Mouse (Mus musculus) thymus, postnatal 0 days (tissue): ENCODE data around the gene Ccdc148. TPM values are rescaled to one million over a fixed set of nuclear protein-coding genes. Genes with fewer than 3 reads are reported as not detected.

Experiments
- DNase-seq: peaks from one replicate; pipeline ENCODE4 v3.0.0-alpha.2; 2015; ENCODE audit warnings: low spot score
- polyA plus RNA-seq: library from polyadenylated mRNA; unstranded; fragments of >200 nt; fragmentation: Nextera tagmentation; extraction: Ambion mirVana; gene quantifications from 2 replicates; pipeline ENCODE4 v1.2.1, GENCODE M21; 2015

Gene Ccdc148
- polyA plus RNA-seq, 1 experiment from 2014 or later = 0.68 TPM

- DNase-seq = no peak
Measured at GRCm38 (mm10) chr2:59050245-59050824, 110.1 kb downstream of the Ccdc148 start.

- DNase-seq = no peak
Measured at GRCm38 (mm10) chr2:59049686-59050085, 110.8 kb downstream of the Ccdc148 start.

GRCm38 (mm10) chr2:59048775-59049451, 111.6 kb downstream of the Ccdc148 start:
- no peak for DNase-seq

GRCm38 (mm10) chr2:59043313-59044032, 117.0 kb downstream of the Ccdc148 start:
- no peak for DNase-seq

- no peak for DNase-seq
Measured at GRCm38 (mm10) chr2:59042616-59043015, 117.9 kb downstream of the Ccdc148 start.

GRCm38 (mm10) chr2:59036433-59036832, 124.0 kb downstream of the Ccdc148 start:
- DNase-seq = no peak

- DNase-seq = no peak
Measured at GRCm38 (mm10) chr2:59035206-59035605, 125.3 kb downstream of the Ccdc148 start.

- no peak for DNase-seq
Measured at GRCm38 (mm10) chr2:59034281-59034680, 126.2 kb downstream of the Ccdc148 start.

- DNase-seq = no peak
Measured at GRCm38 (mm10) chr2:59024558-59024957, 135.9 kb downstream of the Ccdc148 start.

- DNase-seq = no peak
Measured at GRCm38 (mm10) chr2:59007356-59007755, 153.1 kb downstream of the Ccdc148 start.

- no peak for DNase-seq
Measured at GRCm38 (mm10) chr2:59006567-59007340, 153.7 kb downstream of the Ccdc148 start.

GRCm38 (mm10) chr2:58997151-58997550, 163.3 kb downstream of the Ccdc148 start:
- DNase-seq = no peak

GRCm38 (mm10) chr2:58992431-58993191, 167.9 kb downstream of the Ccdc148 start:
- no peak for DNase-seq

GRCm38 (mm10) chr2:58978095-58978494, 182.4 kb downstream of the Ccdc148 start:
- no peak for DNase-seq

- no peak for DNase-seq
Measured at GRCm38 (mm10) chr2:58971507-58972275, 188.8 kb downstream of the Ccdc148 start.

GRCm38 (mm10) chr2:58956770-58957300, 203.6 kb downstream of the Ccdc148 start:
- no peak for DNase-seq

GRCm38 (mm10) chr2:58956351-58956750, 204.1 kb downstream of the Ccdc148 start:
- DNase-seq = no peak

- no peak for DNase-seq
Measured at GRCm38 (mm10) chr2:58952101-58952500, 208.4 kb downstream of the Ccdc148 start.

- no peak for DNase-seq
Measured at GRCm38 (mm10) chr2:58948796-58949195, 211.7 kb downstream of the Ccdc148 start.

- no peak for DNase-seq
Measured at GRCm38 (mm10) chr2:58941361-58941760, 219.1 kb downstream of the Ccdc148 start.
